In genomic region chr2:144331401-144332302, GRCm38 (mm10) we compare ENCODE assay signal across 8 mouse cellular contexts. TPM values are rescaled to one million over a fixed set of nuclear protein-coding genes. Genes with fewer than 3 reads are reported as not detected.
DNase-seq lines count a peak whose midpoint lies in the region; ATAC-seq and TF ChIP-seq lines count a peak whose summit lies in the region.

Gene Ovol2 (minus strand): TSS chr2:144332146.

- ATAC-seq in cerebellum, adult (ENCODE audit: insufficient number of reproducible peaks, low FRiP score, low TSS enrichment) = no peak
- peak; percentile 34 for ATAC-seq in forebrain, embryonic 16.5 days
- ATAC-seq in kidney, embryonic 15.5 days (replicated peaks; ENCODE audit: low FRiP score) = peak; percentile 44
- ATAC-seq in lung, postnatal 0 days = peak; percentile 78

- H3K4me3 ChIP-seq in forebrain, embryonic 16.5 days (replicated peaks; ENCODE audit: low read length) = peak within 1 kb of the TSS; percentile 51
- H3K4me3 ChIP-seq in kidney, embryonic 15.5 days (replicated peaks) = peak within 1 kb of the TSS; percentile 58
- peak within 1 kb of the TSS; percentile 63 for H3K4me3 ChIP-seq in lung, postnatal 0 days (ENCODE audit: low read depth, low read length)

- H3K9ac ChIP-seq in forebrain, embryonic 16.5 days (replicated peaks; ENCODE audit: low read depth, low read length) = peak within 1 kb of the TSS; percentile 46
- peak within 1 kb of the TSS; percentile 29 for H3K9ac ChIP-seq in kidney, embryonic 15.5 days
- H3K9ac ChIP-seq in lung, postnatal 0 days (replicated peaks; ENCODE audit: low read depth) = peak within 1 kb of the TSS; percentile 32; the same call in 1 of the 2 replicates

- peak within 1 kb of the TSS; percentile 96 for H3K4me2 ChIP-seq in forebrain, embryonic 16.5 days (ENCODE audit: low read length)
- peak within 1 kb of the TSS; percentile 97 for H3K4me2 ChIP-seq in kidney, embryonic 15.5 days
- H3K4me2 ChIP-seq in lung, postnatal 0 days (replicated peaks; ENCODE audit: low read depth, low read length) = peak within 1 kb of the TSS; percentile 96

- under 1% methylated on average over 62 of the region's 62 CpGs for WGBS in forebrain, embryonic 16.5 days
- under 1% methylated on average over 59 of the region's 62 CpGs for WGBS in kidney, embryonic 15.5 days
- 2% methylated on average over 45 of the region's 62 CpGs for WGBS in lung, postnatal 0 days

- peak; percentile 14 to 19 for DNase-seq in cerebellum, postnatal 25 days
- DNase-seq in Muller cell, postnatal 12 days (ENCODE audit: inconsistent ontology term) = peak; percentile 11
- peak; percentile 88 for DNase-seq in lung, postnatal 0 days (ENCODE audit: low spot score)
- peak; percentile 19 for DNase-seq in right cerebral cortex, postnatal 25 days
- DNase-seq in layer of hippocampus, adult 11-12 months (ENCODE audit: low spot score) = no peak

- no peak within 1 kb of the TSS for H3K27ac ChIP-seq in forebrain, embryonic 16.5 days (ENCODE audit: low read length)
- H3K27ac ChIP-seq in kidney, embryonic 15.5 days = no peak within 1 kb of the TSS
- peak within 1 kb of the TSS; percentile 26; the same call in 1 of the 2 replicates for H3K27ac ChIP-seq in lung, postnatal 0 days (ENCODE audit: low read length)

- no peak for TF ChIP-seq CTCF in lung, postnatal 0 days (IDR thresholded peaks at IDR 0.05)

- H3K36me3 ChIP-seq in forebrain, embryonic 16.5 days (ENCODE audit: control insufficient read depth, insufficient read depth) = no peaks in the 10 kb centered on the region
- no peaks in the 10 kb centered on the region for H3K36me3 ChIP-seq in kidney, embryonic 15.5 days
- H3K36me3 ChIP-seq in lung, postnatal 0 days (ENCODE audit: insufficient read depth, low read length) = no peaks in the 10 kb centered on the region

- TF ChIP-seq EP300 in lung, postnatal 0 days (IDR thresholded peaks at IDR 0.05) = no peak

- peaks cover 57% of the 10 kb centered on the region for H3K27me3 ChIP-seq in forebrain, embryonic 16.5 days (replicated peaks; ENCODE audit: control insufficient read depth, insufficient read depth, low read length)
- peaks cover 95% of the 10 kb centered on the region for H3K27me3 ChIP-seq in kidney, embryonic 15.5 days
- peaks cover 27% of the 10 kb centered on the region for H3K27me3 ChIP-seq in lung, postnatal 0 days (replicated peaks; ENCODE audit: insufficient read depth, low read length)

- H3K9me3 ChIP-seq in forebrain, embryonic 16.5 days (ENCODE audit: control insufficient read depth, low read length) = no peaks in the 10 kb centered on the region
- no peaks in the 10 kb centered on the region for H3K9me3 ChIP-seq in kidney, embryonic 15.5 days (replicated peaks)
- H3K9me3 ChIP-seq in lung, postnatal 0 days (ENCODE audit: low read length) = no peaks in the 10 kb centered on the region

- peaks cover 32% of the 10 kb centered on the region for H3K4me1 ChIP-seq in forebrain, embryonic 16.5 days (replicated peaks; ENCODE audit: control insufficient read depth, insufficient read depth, low read length)
- peaks cover 43% of the 10 kb centered on the region for H3K4me1 ChIP-seq in kidney, embryonic 15.5 days
- peaks cover 5% of the 10 kb centered on the region; the same call in 1 of the 2 replicates for H3K4me1 ChIP-seq in lung, postnatal 0 days (ENCODE audit: insufficient read depth, low read depth, low read length)

RNA-seq across cellular contexts. Expression of gene Ovol2, which starts in this region (rescaled TPM):
- polyA plus RNA-seq in forebrain, embryonic 16.5 days (2015; fragmentation: Nextera tagmentation; extraction: Ambion mirVana) = not detected in 2 replicates
- polyA plus RNA-seq in kidney, embryonic 15.5 days (2015; fragmentation: Nextera tagmentation; extraction: Ambion mirVana) = 1.0 and 1.5 TPM in 2 replicates
- polyA plus RNA-seq in lung, postnatal 0 days (2015; fragmentation: Nextera tagmentation; extraction: Ambion mirVana) = 3.9 and 4.0 TPM in 2 replicates

Comparison
In these comparisons a context has a peak if more than half of its experiments do, and no peak if none do; other contexts are left out.
1. Peak in ATAC-seq, H3K4me3 ChIP-seq, H3K9ac ChIP-seq and H3K4me2 ChIP-seq in forebrain, embryonic 16.5 days; RNA of the gene not detected or under 1 TPM.